Mouse (Mus musculus): ENCODE measurements around the gene Apom. TPM values are rescaled to one million over a fixed set of nuclear protein-coding genes. Genes with fewer than 3 reads are reported as not detected.

Apom gene
- polyA plus RNA-seq, 1 experiment from 2014 or later: 0.34 TPM

GRCm38 (mm10) chr17:35157661-35158175, 25.9 kb upstream of the Apom start:
- H3K9ac ChIP-seq (ENCODE audit: low read length): no peak overlapping the region
- WGBS: 90% methylated on average over 8 of the region's 8 CpGs
- ATAC-seq (ENCODE audit: insufficient number of reproducible peaks, insufficient read depth, low FRiP score, low read depth): no peak

GRCm38 (mm10) chr17:35157254-35157653, 25.4 kb upstream of the Apom start:
- ATAC-seq (ENCODE audit: insufficient number of reproducible peaks, insufficient read depth, low FRiP score, low read depth): no peak
- Histone ChIP-seq H3K9me3 (ENCODE audit: control insufficient read depth, low read length) (no peaks in the 10 kb centered on the region), H3K27me3 (ENCODE audit: control insufficient read depth, insufficient read depth, low read length) (no peaks in the 10 kb centered on the region), H3K4me3 (ENCODE audit: control insufficient read depth in 1 of 2, insufficient read depth in 1 of 2, low read depth in 1 of 2, low read length in 2 of 2) (no peak overlapping the region), H3K4me2 (ENCODE audit: low read length) (no peak overlapping the region), H3K4me1 (ENCODE audit: control insufficient read depth in 2 of 2, insufficient read depth in 2 of 2, low read length in 2 of 2) (peaks cover 0 to 9% of the 10 kb centered on the region in 2 experiments; a peak in 2 of 4 replicates), H3K27ac (replicated peaks in 1 of 2; ENCODE audit: control insufficient read depth in 1 of 2, insufficient read depth in 1 of 2, low read depth in 2 of 2, low read length in 2 of 2) (no peak overlapping the region), H3K9ac (ENCODE audit: low read length) (no peak overlapping the region), H3K36me3 (ENCODE audit: control insufficient read depth, insufficient read depth, low read length) (peaks cover 100% of the 10 kb centered on the region)
- 85% methylated on average over 8 of the region's 8 CpGs for WGBS

More at GRCm38 (mm10) chr17:35157661-35158175, 25.9 kb upstream of the Apom start:
- Histone ChIP-seq H3K4me1 (ENCODE audit: control insufficient read depth in 2 of 2, insufficient read depth in 2 of 2, low read length in 2 of 2) (peaks cover 3 to 14% of the 10 kb centered on the region in 2 experiments), H3K36me3 (ENCODE audit: control insufficient read depth, insufficient read depth, low read length) (peaks cover 95% of the 10 kb centered on the region), H3K27me3 (ENCODE audit: control insufficient read depth, insufficient read depth, low read length) (no peaks in the 10 kb centered on the region), H3K4me3 (ENCODE audit: control insufficient read depth in 1 of 2, insufficient read depth in 1 of 2, low read depth in 1 of 2, low read length in 2 of 2) (no peak overlapping the region), H3K27ac (replicated peaks in 1 of 2; ENCODE audit: control insufficient read depth in 1 of 2, insufficient read depth in 1 of 2, low read depth in 2 of 2, low read length in 2 of 2) (no peak overlapping the region), H3K9me3 (ENCODE audit: control insufficient read depth, low read length) (no peaks in the 10 kb centered on the region), H3K4me2 (ENCODE audit: low read length) (no peak overlapping the region)

GRCm38 (mm10) chr17:35156461-35157200, 24.8 kb upstream of the Apom start:
- no peak overlapping the region for H3K4me2 ChIP-seq (ENCODE audit: low read length)
- H3K4me3 ChIP-seq (ENCODE audit: control insufficient read depth in 1 of 2, insufficient read depth in 1 of 2, low read depth in 1 of 2, low read length in 2 of 2): no peak overlapping the region
- no peak for ATAC-seq (ENCODE audit: insufficient number of reproducible peaks, insufficient read depth, low FRiP score, low read depth)
- WGBS: 87% methylated on average over 33 of the region's 33 CpGs
- peaks cover 100% of the 10 kb centered on the region for H3K36me3 ChIP-seq (ENCODE audit: control insufficient read depth, insufficient read depth, low read length)
- no peak overlapping the region for H3K9ac ChIP-seq (ENCODE audit: low read length)
- no peaks in the 10 kb centered on the region for H3K9me3 ChIP-seq (ENCODE audit: control insufficient read depth, low read length)
- H3K27me3 ChIP-seq (ENCODE audit: control insufficient read depth, insufficient read depth, low read length): no peaks in the 10 kb centered on the region
- peaks cover 0 to 3% of the 10 kb centered on the region in 2 experiments; a peak in 1 of 4 replicates for H3K4me1 ChIP-seq (ENCODE audit: control insufficient read depth in 2 of 2, insufficient read depth in 2 of 2, low read length in 2 of 2)
- no peak overlapping the region for H3K27ac ChIP-seq (replicated peaks in 1 of 2; ENCODE audit: control insufficient read depth in 1 of 2, insufficient read depth in 1 of 2, low read depth in 2 of 2, low read length in 2 of 2)

- Histone ChIP-seq H3K9ac (ENCODE audit: low read length) (no peak overlapping the region), H3K27me3 (ENCODE audit: control insufficient read depth, insufficient read depth, low read length) (no peaks in the 10 kb centered on the region), H3K4me3 (ENCODE audit: control insufficient read depth in 1 of 2, insufficient read depth in 1 of 2, low read depth in 1 of 2, low read length in 2 of 2) (no peak overlapping the region), H3K36me3 (ENCODE audit: control insufficient read depth, insufficient read depth, low read length) (peaks cover 99% of the 10 kb centered on the region), H3K4me2 (ENCODE audit: low read length) (no peak overlapping the region), H3K9me3 (ENCODE audit: control insufficient read depth, low read length) (no peaks in the 10 kb centered on the region), H3K4me1 (ENCODE audit: control insufficient read depth in 2 of 2, insufficient read depth in 2 of 2, low read length in 2 of 2) (no peaks in the 10 kb centered on the region), H3K27ac (replicated peaks in 1 of 2; ENCODE audit: control insufficient read depth in 1 of 2, insufficient read depth in 1 of 2, low read depth in 2 of 2, low read length in 2 of 2) (no peak overlapping the region)
- WGBS: 87% methylated on average over 12 of the region's 12 CpGs
- no peak for ATAC-seq (ENCODE audit: insufficient number of reproducible peaks, insufficient read depth, low FRiP score, low read depth)
Measured at GRCm38 (mm10) chr17:35155451-35155850, 23.6 kb upstream of the Apom start.

DNA sequence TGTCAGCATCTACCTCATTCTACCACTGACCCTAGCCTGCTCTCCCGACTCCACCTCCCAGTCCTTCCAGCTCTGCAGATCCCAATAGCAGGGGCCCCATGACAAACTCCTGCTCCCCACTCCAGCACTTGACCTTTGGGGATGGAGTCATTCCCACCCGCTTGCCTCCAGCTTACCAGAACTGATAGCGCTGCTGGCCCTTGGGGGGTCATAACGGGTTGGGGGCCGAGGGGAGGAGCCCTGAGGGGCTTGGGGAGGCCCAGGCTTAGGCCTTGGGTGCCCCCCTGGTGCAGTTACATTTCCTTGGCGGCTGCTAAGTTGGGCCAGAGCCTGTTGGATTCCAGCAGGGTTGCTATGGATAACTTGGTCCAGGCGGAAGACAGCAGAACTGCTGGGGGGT, 22.8 kb upstream of the Apom start:
- ATAC-seq (ENCODE audit: insufficient number of reproducible peaks, insufficient read depth, low FRiP score, low read depth): no peak
- H3K27me3 ChIP-seq (ENCODE audit: control insufficient read depth, insufficient read depth, low read length): no peaks in the 10 kb centered on the region
- H3K9ac ChIP-seq (ENCODE audit: low read length): no peak overlapping the region
- H3K36me3 ChIP-seq (ENCODE audit: control insufficient read depth, insufficient read depth, low read length): peaks cover 99% of the 10 kb centered on the region
- H3K4me2 ChIP-seq (ENCODE audit: low read length): no peak overlapping the region
- no peaks in the 10 kb centered on the region for H3K9me3 ChIP-seq (ENCODE audit: control insufficient read depth, low read length)
- 83% methylated on average over 7 of the region's 7 CpGs for WGBS
- no peaks in the 10 kb centered on the region for H3K4me1 ChIP-seq (ENCODE audit: control insufficient read depth in 2 of 2, insufficient read depth in 2 of 2, low read length in 2 of 2)
- H3K27ac ChIP-seq (replicated peaks in 1 of 2; ENCODE audit: control insufficient read depth in 1 of 2, insufficient read depth in 1 of 2, low read depth in 2 of 2, low read length in 2 of 2): no peak overlapping the region
- H3K4me3 ChIP-seq (ENCODE audit: control insufficient read depth in 1 of 2, insufficient read depth in 1 of 2, low read depth in 1 of 2, low read length in 2 of 2): no peak overlapping the region

- Histone ChIP-seq H3K9ac (ENCODE audit: low read length) (no peak overlapping the region), H3K9me3 (ENCODE audit: control insufficient read depth, low read length) (no peaks in the 10 kb centered on the region), H3K27me3 (ENCODE audit: control insufficient read depth, insufficient read depth, low read length) (no peaks in the 10 kb centered on the region), H3K36me3 (ENCODE audit: control insufficient read depth, insufficient read depth, low read length) (peaks cover 99% of the 10 kb centered on the region), H3K4me3 (ENCODE audit: control insufficient read depth in 1 of 2, insufficient read depth in 1 of 2, low read depth in 1 of 2, low read length in 2 of 2) (no peak overlapping the region), H3K27ac (replicated peaks in 1 of 2; ENCODE audit: control insufficient read depth in 1 of 2, insufficient read depth in 1 of 2, low read depth in 2 of 2, low read length in 2 of 2) (no peak overlapping the region), H3K4me2 (ENCODE audit: low read length) (no peak overlapping the region), H3K4me1 (ENCODE audit: control insufficient read depth in 2 of 2, insufficient read depth in 2 of 2, low read length in 2 of 2) (no peaks in the 10 kb centered on the region)
- 83% methylated on average over 4 of the region's 4 CpGs for WGBS
- no peak for ATAC-seq (ENCODE audit: insufficient number of reproducible peaks, insufficient read depth, low FRiP score, low read depth)
Measured at GRCm38 (mm10) chr17:35153931-35154330, 22.1 kb upstream of the Apom start.

GRCm38 (mm10) chr17:35153077-35153476, 21.2 kb upstream of the Apom start:
- no peak overlapping the region for H3K4me2 ChIP-seq (ENCODE audit: low read length)
- H3K27ac ChIP-seq (replicated peaks in 1 of 2; ENCODE audit: control insufficient read depth in 1 of 2, insufficient read depth in 1 of 2, low read depth in 2 of 2, low read length in 2 of 2): no peak overlapping the region
- H3K4me3 ChIP-seq (ENCODE audit: control insufficient read depth in 1 of 2, insufficient read depth in 1 of 2, low read depth in 1 of 2, low read length in 2 of 2): no peak overlapping the region
- H3K36me3 ChIP-seq (ENCODE audit: control insufficient read depth, insufficient read depth, low read length): peaks cover 99% of the 10 kb centered on the region
- 63% methylated on average over 9 of the region's 9 CpGs for WGBS
- H3K4me1 ChIP-seq (ENCODE audit: control insufficient read depth in 2 of 2, insufficient read depth in 2 of 2, low read length in 2 of 2): no peaks in the 10 kb centered on the region
- no peaks in the 10 kb centered on the region for H3K9me3 ChIP-seq (ENCODE audit: control insufficient read depth, low read length)
- no peaks in the 10 kb centered on the region for H3K27me3 ChIP-seq (ENCODE audit: control insufficient read depth, insufficient read depth, low read length)
- no peak overlapping the region for H3K9ac ChIP-seq (ENCODE audit: low read length)
- no peak for ATAC-seq (ENCODE audit: insufficient number of reproducible peaks, insufficient read depth, low FRiP score, low read depth)

All from heart, embryonic 14.5 days (tissue).